Mouse (Mus musculus) liver, adult 2 months (tissue): ENCODE measurements around the gene Vamp8.

Source experiments
- CTCF ChIP-seq: fragments of 200-500 bp; IDR thresholded peaks from 2 replicates; pipeline ENCODE4 v1.5.1; 2011; ENCODE audit warnings: low read depth, low read length, control low read depth
- POLR2A ChIP-seq: fragments of 200-500 bp; IDR thresholded peaks from 2 replicates; pipeline ENCODE4 v1.6.1; 2011; ENCODE audit warnings: low read length, control low read depth; ENCODE audit not compliant: insufficient read depth; ENCODE audit errors: extremely low read depth

GRCm38 (mm10) chr6:72389471-72389940 lies 997 bp downstream of the Vamp8 start:
- TF ChIP-seq CTCF = no peak
- TF ChIP-seq POLR2A = no peak
